Mouse (Mus musculus): ENCODE data around the gene Acad11.

DNA sequence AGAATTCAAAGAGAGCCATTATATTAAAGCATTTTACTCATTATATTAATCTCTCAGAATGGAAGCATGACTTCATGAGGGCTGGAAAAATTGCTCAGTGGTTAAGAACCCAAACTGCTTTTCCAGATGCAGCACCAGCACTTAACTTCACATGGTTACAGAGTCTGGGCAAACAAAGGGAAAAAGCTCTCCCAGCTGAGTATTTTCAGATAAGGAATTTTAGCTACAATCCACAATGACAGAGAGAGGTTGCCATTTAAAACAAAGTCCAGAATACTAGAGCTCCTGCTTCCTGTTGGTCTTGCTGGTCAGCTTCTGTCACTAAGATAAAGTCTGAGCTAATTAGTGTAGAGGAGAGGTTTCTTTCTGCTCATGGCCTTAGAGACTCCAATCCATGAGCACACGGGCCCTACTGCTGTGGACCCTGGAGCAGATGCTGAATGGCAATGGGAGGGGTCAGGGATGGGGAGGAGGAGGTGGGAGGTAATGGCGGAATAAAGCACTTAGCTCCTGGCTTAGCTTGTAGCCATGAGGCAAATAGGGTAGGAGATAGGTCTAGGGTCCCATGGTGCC lies 45.5 kb downstream of the Acad11 start:
- no peak for TF ChIP-seq EP300 (IDR thresholded peaks at IDR 0.05; ENCODE audit: low read depth)
- TF ChIP-seq CTCF (IDR thresholded peaks at IDR 0.05; ENCODE audit: low read depth) = no peak
